Mouse (Mus musculus) kidney, embryonic 14.5 days (tissue): ENCODE measurements at regions not wholly inside any gene's neighbourhood (a gene's known extent, or its start where the extent isn't known, plus 50 kb on each side); places are given as distances from the start of the nearest gene placed in this dataset.

Experiments
- ATAC-seq: fragments of 200-750 bp; cut with Nextera tagmentation; 2 replicates; pipeline ENCODE4 v1.8.0; 2017; ENCODE audit warnings: moderate number of reproducible peaks, mild to moderate bottlenecking, moderate TSS enrichment, moderate library complexity; ENCODE audit not compliant: low FRiP score, low TSS enrichment
- H3K27ac ChIP-seq: fragments of 300-500 bp; sonication (generic); 2 replicates; pipeline ENCODE4 v1.5.1; 2014; ENCODE audit warnings: low read depth, mild to moderate bottlenecking, low read length, moderate library complexity, mixed read lengths
- H3K27me3 ChIP-seq: fragments of 300-500 bp; sonication (generic); 2 replicates; pipeline ENCODE4 v1.6.1; 2014; ENCODE audit warnings: mild to moderate bottlenecking, low read length; ENCODE audit not compliant: control insufficient read depth, insufficient read depth
- H3K36me3 ChIP-seq: fragments of 300-500 bp; sonication (generic); 2 replicates; pipeline ENCODE4 v1.6.1; 2014; ENCODE audit warnings: low read length, mixed read lengths; ENCODE audit not compliant: control insufficient read depth, insufficient read depth
- H3K4me1 ChIP-seq: fragments of 300-500 bp; sonication (generic); 2 replicates; pipeline ENCODE4 v1.6.1; 2014; ENCODE audit warnings: low read length, mixed read lengths; ENCODE audit not compliant: control insufficient read depth, insufficient read depth
- H3K4me2 ChIP-seq: fragments of 300-500 bp; sonication (generic); replicated peaks from 2 replicates; pipeline ENCODE4 v1.6.1; 2014; ENCODE audit warnings: low read depth, mild to moderate bottlenecking, low read length
- H3K4me3 ChIP-seq: fragments of 300-500 bp; sonication (generic); 2 replicates; pipeline ENCODE4 v1.5.1; 2014; ENCODE audit warnings: mild to moderate bottlenecking, low read length
- H3K9ac ChIP-seq: fragments of 300-500 bp; sonication (generic); 2 replicates; pipeline ENCODE4 v1.6.1; 2014; ENCODE audit warnings: low read depth, mild to moderate bottlenecking, low read length, moderate library complexity
- H3K9me3 ChIP-seq: fragments of 300-500 bp; sonication (generic); 2 replicates; pipeline ENCODE4 v1.6.1; 2016; ENCODE audit warnings: low read length; ENCODE audit not compliant: control insufficient read depth
- WGBS: fragments of 180-500 bp; shearing (Covaris S2); extraction: QIAGEN DNeasy Blood & Tissue Kit; methylation state at CpG from one replicate; pipeline ENCODE4 v1.1.7; 2014; 5-methylcytosine and 5-hydroxymethylcytosine counted together

GRCm38 (mm10) chr13:85458611-85459010 lies 169.7 kb upstream of the Rasa1 start:
- no peaks in the 10 kb centered on the region for H3K4me1 ChIP-seq
- H3K9ac ChIP-seq, result no peak overlapping the region
- ATAC-seq, result no peak
- H3K4me2 ChIP-seq, result no peak overlapping the region
- H3K4me3 ChIP-seq, result no peak overlapping the region
- H3K27me3 ChIP-seq, result no peaks in the 10 kb centered on the region
- no peak overlapping the region for H3K27ac ChIP-seq
- H3K9me3 ChIP-seq, result no peaks in the 10 kb centered on the region
- H3K36me3 ChIP-seq, result no peaks in the 10 kb centered on the region

GRCm38 (mm10) chr13:85439581-85439980 lies 150.7 kb upstream of the Rasa1 start:
- no peak overlapping the region for H3K27ac ChIP-seq
- no peak overlapping the region for H3K9ac ChIP-seq
- no peak for ATAC-seq
- no peaks in the 10 kb centered on the region for H3K9me3 ChIP-seq
- 100% methylated on average over 1 of the region's 1 CpGs for WGBS
- no peaks in the 10 kb centered on the region for H3K27me3 ChIP-seq
- H3K36me3 ChIP-seq, result no peaks in the 10 kb centered on the region
- no peak overlapping the region for H3K4me2 ChIP-seq
- no peak overlapping the region for H3K4me3 ChIP-seq
- no peaks in the 10 kb centered on the region for H3K4me1 ChIP-seq

- ATAC-seq, result no peak
- Histone ChIP-seq H3K4me1 (no peaks in the 10 kb centered on the region), H3K36me3 (no peaks in the 10 kb centered on the region), H3K27ac (no peak overlapping the region), H3K4me2 (no peak overlapping the region), H3K4me3 (no peak overlapping the region), H3K9ac (no peak overlapping the region), H3K27me3 (no peaks in the 10 kb centered on the region), H3K9me3 (no peaks in the 10 kb centered on the region)
Observed at GRCm38 (mm10) chr13:85437875-85438274, 148.9 kb upstream of the Rasa1 start.

- H3K9me3 ChIP-seq, result no peaks in the 10 kb centered on the region
- ATAC-seq, result no peak
- no peak overlapping the region for H3K27ac ChIP-seq
- no peaks in the 10 kb centered on the region for H3K4me1 ChIP-seq
- H3K4me2 ChIP-seq, result no peak overlapping the region
- no peak overlapping the region for H3K9ac ChIP-seq
- H3K27me3 ChIP-seq, result no peaks in the 10 kb centered on the region
- 93% methylated on average over 4 of the region's 4 CpGs for WGBS
- no peaks in the 10 kb centered on the region for H3K36me3 ChIP-seq
- no peak overlapping the region for H3K4me3 ChIP-seq
Observed at GRCm38 (mm10) chr13:85437009-85437408, 148.1 kb upstream of the Rasa1 start.

- Histone ChIP-seq H3K4me2 (no peak overlapping the region), H3K9me3 (no peaks in the 10 kb centered on the region), H3K4me3 (no peak overlapping the region), H3K4me1 (no peaks in the 10 kb centered on the region), H3K27me3 (no peaks in the 10 kb centered on the region), H3K9ac (no peak overlapping the region), H3K27ac (no peak overlapping the region), H3K36me3 (no peaks in the 10 kb centered on the region)
- no peak for ATAC-seq
- 77% methylated on average over 1 of the region's 1 CpGs for WGBS
Observed at GRCm38 (mm10) chr13:85436254-85436653, 147.3 kb upstream of the Rasa1 start.

GRCm38 (mm10) chr13:85430821-85431220 lies 141.9 kb upstream of the Rasa1 start:
- no peak for ATAC-seq
- H3K9me3 ChIP-seq, result no peaks in the 10 kb centered on the region
- 73% methylated on average over 2 of the region's 2 CpGs for WGBS

GRCm38 (mm10) chr13:85430040-85430439 lies 141.1 kb upstream of the Rasa1 start:
- no peak for ATAC-seq
- H3K4me3 ChIP-seq, result no peak overlapping the region
- no peaks in the 10 kb centered on the region for H3K4me1 ChIP-seq

More at GRCm38 (mm10) chr13:85430821-85431220, 141.9 kb upstream of the Rasa1 start:
- H3K4me3 ChIP-seq, result no peak overlapping the region
- no peak overlapping the region for H3K9ac ChIP-seq
- H3K27ac ChIP-seq, result no peak overlapping the region
- H3K27me3 ChIP-seq, result no peaks in the 10 kb centered on the region
- no peaks in the 10 kb centered on the region for H3K4me1 ChIP-seq
- no peaks in the 10 kb centered on the region for H3K36me3 ChIP-seq
- no peak overlapping the region for H3K4me2 ChIP-seq

GRCm38 (mm10) chr13:85418671-85419070 lies 129.7 kb upstream of the Rasa1 start:
- Histone ChIP-seq H3K36me3 (no peaks in the 10 kb centered on the region), H3K4me2 (no peak overlapping the region), H3K27me3 (no peaks in the 10 kb centered on the region), H3K4me1 (no peaks in the 10 kb centered on the region), H3K9ac (no peak overlapping the region), H3K4me3 (no peak overlapping the region), H3K9me3 (no peaks in the 10 kb centered on the region), H3K27ac (no peak overlapping the region)
- ATAC-seq, result no peak
- WGBS, result 91% methylated on average over 1 of the region's 1 CpGs

More at GRCm38 (mm10) chr13:85430040-85430439, 141.1 kb upstream of the Rasa1 start:
- no peaks in the 10 kb centered on the region for H3K9me3 ChIP-seq
- H3K4me2 ChIP-seq, result no peak overlapping the region
- H3K27ac ChIP-seq, result no peak overlapping the region
- no peak overlapping the region for H3K9ac ChIP-seq
- no peaks in the 10 kb centered on the region for H3K36me3 ChIP-seq
- H3K27me3 ChIP-seq, result no peaks in the 10 kb centered on the region
- 72% methylated on average over 3 of the region's 3 CpGs for WGBS

- H3K9me3 ChIP-seq, result no peaks in the 10 kb centered on the region
- no peak overlapping the region for H3K4me3 ChIP-seq
- H3K27ac ChIP-seq, result no peak overlapping the region
- no peaks in the 10 kb centered on the region for H3K4me1 ChIP-seq
- no peaks in the 10 kb centered on the region for H3K27me3 ChIP-seq
- no peaks in the 10 kb centered on the region for H3K36me3 ChIP-seq
- WGBS, result 82% methylated on average over 4 of the region's 4 CpGs
- ATAC-seq, result no peak
- H3K9ac ChIP-seq, result no peak overlapping the region
- no peak overlapping the region for H3K4me2 ChIP-seq
Observed at GRCm38 (mm10) chr13:85414951-85415350, 126.0 kb upstream of the Rasa1 start.

- WGBS, result 78% methylated on average over 3 of the region's 3 CpGs
- H3K4me1 ChIP-seq, result no peaks in the 10 kb centered on the region
- no peaks in the 10 kb centered on the region for H3K27me3 ChIP-seq
- H3K9me3 ChIP-seq, result no peaks in the 10 kb centered on the region
- H3K9ac ChIP-seq, result no peak overlapping the region
- H3K4me3 ChIP-seq, result no peak overlapping the region
- H3K36me3 ChIP-seq, result no peaks in the 10 kb centered on the region
- no peak for ATAC-seq
- no peak overlapping the region for H3K27ac ChIP-seq
- H3K4me2 ChIP-seq, result no peak overlapping the region
Observed at GRCm38 (mm10) chr13:85411327-85411726, 122.4 kb upstream of the Rasa1 start.
